Mouse (Mus musculus) granulocyte monocyte progenitor cell, adult 5-6 weeks (primary cell): ENCODE measurements at regions not wholly inside any gene's neighbourhood (a gene's known extent, or its start where the extent isn't known, plus 50 kb on each side); places are given as distances from the start of the nearest gene placed in this dataset.

Source experiments
- ATAC-seq: replicated peaks from 2 replicates; pipeline ENCODE4 v1.8.0; 2016; ENCODE audit warnings: mild to moderate bottlenecking, moderate TSS enrichment, inconsistent platforms; ENCODE audit not compliant: poor library complexity, severe bottlenecking

DNA sequence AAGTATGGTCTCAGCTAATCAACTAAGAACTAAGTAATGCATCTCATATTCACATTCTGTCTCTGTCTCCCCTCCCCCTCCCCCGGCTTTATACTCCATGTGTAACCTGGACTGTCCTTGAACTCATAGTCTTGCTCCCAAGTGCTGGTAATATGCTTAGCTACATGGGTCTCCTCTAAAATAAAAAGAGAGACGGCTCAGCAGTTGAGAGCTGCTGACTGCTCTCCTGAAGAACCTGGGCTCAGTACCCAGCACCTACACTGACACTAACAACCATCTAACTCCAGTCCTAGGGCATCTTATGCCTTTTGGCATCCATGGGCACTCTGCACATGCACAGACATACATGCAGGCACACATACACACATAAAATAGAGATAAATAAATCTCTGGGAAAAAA, 202.4 kb upstream of the Klf3 start:
- no peak for ATAC-seq

GRCm38 (mm10) chr5:64601285-64601684, 201.9 kb upstream of the Klf3 start:
- ATAC-seq: no peak

DNA sequence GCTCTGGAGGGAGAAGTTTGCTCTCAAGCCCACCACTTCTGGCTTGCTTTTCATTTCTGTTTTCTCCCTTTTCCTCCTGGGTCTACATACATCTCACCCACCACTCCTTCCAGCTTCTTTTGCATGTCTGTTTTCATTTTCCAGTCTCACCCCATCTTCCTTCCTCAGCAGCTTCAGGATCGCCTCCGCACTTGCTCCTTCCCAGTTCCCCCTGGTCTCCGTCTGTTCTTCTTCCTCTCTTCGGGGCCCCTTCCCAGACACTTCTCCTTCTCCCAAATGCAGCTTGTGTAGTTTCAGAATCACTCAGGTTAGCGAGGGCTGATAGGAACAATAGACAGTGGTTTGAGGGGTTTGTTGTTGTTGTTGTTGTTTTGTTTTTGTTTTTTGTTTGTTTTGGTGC, 201.4 kb upstream of the Klf3 start:
- ATAC-seq: no peak

GRCm38 (mm10) chr5:64602356-64602936, 200.7 kb upstream of the Klf3 start:
- no peak for ATAC-seq

DNA sequence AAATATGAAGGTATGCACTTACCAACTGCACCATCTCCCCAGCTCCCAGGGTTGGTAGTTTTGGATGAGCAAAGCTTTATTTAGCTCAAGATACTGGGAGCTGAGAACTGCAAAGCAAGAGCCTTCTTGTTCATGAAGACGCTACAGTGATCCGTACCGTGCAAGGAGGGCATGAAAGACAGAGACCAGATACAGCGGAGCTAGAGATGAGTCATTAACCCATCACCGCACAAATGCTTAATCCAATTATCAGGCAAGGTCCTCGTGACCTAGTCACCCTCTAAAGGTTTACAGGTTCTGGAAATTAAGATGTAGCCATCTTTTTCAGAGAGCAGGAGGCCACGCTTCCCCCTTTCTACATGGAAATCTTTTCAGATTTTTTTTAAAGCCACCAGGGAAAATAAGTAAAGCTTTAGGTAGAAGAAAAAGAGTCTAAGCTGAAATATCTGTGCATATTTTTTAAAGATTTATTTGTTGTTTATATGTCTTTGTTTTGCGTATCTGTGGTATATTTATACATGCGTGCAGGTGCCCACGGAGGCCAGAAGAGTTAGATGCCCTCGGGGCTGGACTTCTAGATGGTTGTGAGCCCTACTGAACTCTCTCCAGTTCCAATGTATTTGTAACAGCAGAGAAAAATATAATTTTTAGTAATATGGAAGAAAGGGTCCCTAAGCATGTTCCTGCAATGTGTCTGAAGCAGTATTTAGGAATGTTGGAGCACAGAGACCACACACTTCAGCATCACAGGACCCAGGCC, 200.0 kb upstream of the Klf3 start:
- ATAC-seq: no peak

DNA sequence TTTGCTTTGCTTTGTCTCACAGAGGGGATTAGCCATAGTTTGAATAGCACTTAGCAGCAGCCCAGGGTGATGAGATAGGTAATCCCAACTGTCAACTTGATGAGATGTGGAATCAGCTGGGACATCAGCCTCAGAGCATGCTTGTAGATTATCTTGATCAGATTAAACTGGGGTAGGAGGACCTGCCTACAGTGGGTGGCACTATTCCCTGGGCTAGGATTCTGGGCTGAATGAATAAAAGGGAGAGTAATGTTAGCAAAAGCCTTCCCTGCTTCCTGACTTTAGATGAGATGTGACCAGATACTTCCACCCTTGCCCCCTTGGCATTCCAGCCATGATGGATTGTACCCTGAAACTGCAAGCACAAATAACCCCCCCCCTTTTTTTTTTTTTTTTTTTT, 198.0 kb upstream of the Klf3 start:
- ATAC-seq: no peak

GRCm38 (mm10) chr5:64605991-64606390, 197.2 kb upstream of the Klf3 start:
- no peak for ATAC-seq

DNA sequence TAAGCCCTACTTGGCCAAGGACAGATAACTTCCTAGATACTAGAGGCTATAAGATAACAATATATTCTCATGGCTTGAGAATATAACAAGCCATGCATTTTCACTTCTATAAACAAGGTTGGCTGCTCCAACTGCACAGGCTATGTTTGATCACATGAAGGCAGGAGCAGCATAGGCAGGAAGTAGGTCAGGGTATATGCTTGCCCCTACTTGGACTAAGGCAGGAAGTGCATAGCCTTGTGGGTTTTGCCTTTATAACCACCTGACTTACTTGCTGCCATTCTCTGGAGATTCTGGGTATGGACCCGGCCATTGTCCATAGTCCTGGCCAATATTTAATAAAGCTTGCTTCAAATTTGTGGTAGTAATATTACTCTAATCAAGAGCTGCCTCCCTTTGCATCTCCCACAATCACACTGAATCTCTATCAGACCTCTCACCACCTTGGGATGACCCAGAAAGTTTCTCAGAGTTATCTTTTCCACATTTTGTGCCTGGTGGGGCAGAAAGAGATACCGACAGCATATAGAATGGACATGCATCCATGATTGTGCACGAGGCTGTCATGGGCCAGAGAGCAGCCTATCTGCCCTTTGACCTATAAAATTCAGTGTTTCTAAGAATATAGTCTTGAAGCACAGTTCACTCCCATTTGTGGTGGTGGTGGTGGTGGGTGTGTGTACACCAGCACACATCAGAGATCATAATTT, 193.7 kb upstream of the Klf3 start:
- peak; percentile 29; the same call in 1 of the 2 replicates for ATAC-seq

- peak; percentile 79 for ATAC-seq
These were observed 193.0 kb upstream of the Klf3 start for GRCm38 (mm10) chr5:64610146-64610545.

DNA sequence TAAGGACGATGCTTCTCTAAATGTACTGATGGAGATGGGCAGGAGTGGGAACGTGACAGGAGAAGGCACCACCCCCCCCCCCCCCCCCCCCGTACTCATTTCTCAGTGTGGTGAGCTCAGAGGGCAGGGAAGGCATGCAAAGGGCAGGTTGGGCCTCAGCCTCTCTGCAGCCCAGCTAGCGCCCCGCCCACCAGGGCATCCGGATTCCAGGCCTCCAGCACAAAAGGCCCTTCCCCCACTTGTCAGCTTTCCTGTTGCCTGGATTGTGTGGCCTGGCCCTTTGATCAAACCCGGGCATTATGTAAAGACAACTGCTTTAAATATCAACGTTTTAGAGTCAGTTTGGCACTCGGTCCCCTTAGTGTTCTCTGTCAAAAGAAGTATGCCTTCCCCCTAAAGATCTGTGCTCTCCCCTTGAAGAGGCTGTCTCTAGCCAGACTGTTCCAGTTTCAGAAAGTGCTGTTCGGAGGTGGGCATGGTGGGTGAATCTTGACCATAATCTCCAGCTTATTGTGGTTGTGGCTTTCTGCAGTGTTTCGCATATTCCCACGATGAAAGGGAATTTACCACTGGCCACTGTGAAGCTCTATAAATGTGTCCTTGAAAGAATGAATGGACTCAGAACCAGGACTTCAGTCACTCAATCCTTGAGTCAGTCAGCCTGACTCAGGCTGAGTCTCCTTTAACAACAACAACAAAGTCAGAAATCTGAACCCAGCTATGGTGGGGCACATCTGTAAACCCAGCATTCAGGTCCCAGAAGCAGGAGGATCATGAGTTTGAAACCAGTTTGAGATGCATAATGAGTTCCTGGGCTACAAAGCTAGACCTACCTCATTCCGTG, 192.4 kb upstream of the Klf3 start:
- 0 out of 2 replicates have a peak, but pooled peaks have one; percentile 16 for ATAC-seq

GRCm38 (mm10) chr5:64612017-64612416, 191.2 kb upstream of the Klf3 start:
- ATAC-seq: peak; percentile 69

DNA sequence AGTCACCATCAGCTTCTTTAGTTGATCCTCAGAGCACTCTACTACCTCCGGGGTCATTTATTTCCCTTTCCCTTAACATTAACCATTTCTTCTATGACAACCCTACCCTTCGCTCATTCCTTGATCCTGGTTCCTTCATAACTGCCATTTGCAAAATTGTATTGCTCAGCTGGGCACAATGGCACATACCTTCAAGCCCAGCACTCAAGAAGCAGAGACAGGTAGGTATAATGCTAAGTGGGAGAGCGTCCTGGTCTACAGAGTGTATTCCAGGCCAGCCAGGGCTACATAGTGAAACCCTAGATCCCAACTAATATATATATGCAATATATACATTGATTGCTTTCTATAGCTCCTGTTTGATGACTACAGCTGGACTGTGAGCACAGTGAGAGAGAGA, 189.5 kb upstream of the Klf3 start:
- ATAC-seq: no peak

- no peak for ATAC-seq
These were observed 185.1 kb upstream of the Klf3 start for GRCm38 (mm10) chr5:64618126-64618525.

GRCm38 (mm10) chr5:64619752-64620151, 183.4 kb upstream of the Klf3 start:
- peak; percentile 97 for ATAC-seq

- no peak for ATAC-seq
These were observed 182.5 kb upstream of the Klf3 start for GRCm38 (mm10) chr5:64620726-64621125.

- no peak for ATAC-seq
These were observed 181.8 kb upstream of the Klf3 start for GRCm38 (mm10) chr5:64621386-64621785.

- no peak for ATAC-seq
These were observed 179.5 kb upstream of the Klf3 start for GRCm38 (mm10) chr5:64623653-64624052.

DNA sequence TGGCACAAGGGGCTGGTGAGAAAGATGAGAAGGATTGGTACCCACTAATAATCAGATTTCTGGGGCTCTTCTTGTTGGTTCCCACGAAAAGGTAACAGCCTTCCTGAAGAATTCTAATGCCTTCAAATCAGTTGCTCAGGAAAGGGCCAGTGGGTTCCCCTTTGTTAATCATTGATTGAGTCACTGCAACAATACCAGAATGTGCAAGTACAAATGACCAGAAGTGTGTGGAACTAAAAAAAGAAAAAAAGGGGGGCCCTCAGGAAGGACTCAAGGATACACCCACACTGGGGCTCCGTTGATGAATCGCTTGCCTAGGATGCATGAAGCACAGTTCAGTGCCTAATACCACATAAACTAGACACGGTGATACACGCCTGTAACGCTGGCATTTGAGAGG, 179.0 kb upstream of the Klf3 start:
- no peak for ATAC-seq

DNA sequence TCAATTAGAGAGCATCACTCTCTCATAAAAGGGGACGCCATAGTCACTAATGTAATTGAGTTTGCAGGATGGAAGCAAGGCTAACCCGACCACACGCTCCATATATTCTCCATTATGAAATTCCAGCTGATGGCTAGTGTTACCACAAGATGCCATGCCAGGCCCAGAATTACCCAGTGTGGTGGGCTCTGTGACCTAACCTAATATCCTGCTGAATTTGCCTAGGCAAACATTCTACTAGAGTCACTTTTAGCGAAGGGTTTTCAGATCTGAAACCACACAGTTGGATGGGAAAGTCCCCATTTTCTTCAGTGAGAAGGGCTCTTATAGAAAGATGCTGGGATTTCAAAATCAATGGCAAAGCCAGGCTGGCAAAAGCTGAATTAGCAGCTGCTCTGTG, 177.8 kb upstream of the Klf3 start:
- ATAC-seq: no peak

GRCm38 (mm10) chr5:64625841-64626298, 177.3 kb upstream of the Klf3 start:
- peak; percentile 75 for ATAC-seq

GRCm38 (mm10) chr5:64626351-64626750, 176.8 kb upstream of the Klf3 start:
- ATAC-seq: peak; percentile 71
